Mouse (Mus musculus) cerebellum, postnatal 36 days (tissue): Measurements from ENCODE around the gene Mpi.

ENCODE experiments used
- DNase-seq, 2 experiments: peaks; one replicate each; pipeline ENCODE4 v3.0.0; 2021 to 2022; ENCODE audit warnings: mixed read lengths in 2 of 2

The Mpi gene

DNA sequence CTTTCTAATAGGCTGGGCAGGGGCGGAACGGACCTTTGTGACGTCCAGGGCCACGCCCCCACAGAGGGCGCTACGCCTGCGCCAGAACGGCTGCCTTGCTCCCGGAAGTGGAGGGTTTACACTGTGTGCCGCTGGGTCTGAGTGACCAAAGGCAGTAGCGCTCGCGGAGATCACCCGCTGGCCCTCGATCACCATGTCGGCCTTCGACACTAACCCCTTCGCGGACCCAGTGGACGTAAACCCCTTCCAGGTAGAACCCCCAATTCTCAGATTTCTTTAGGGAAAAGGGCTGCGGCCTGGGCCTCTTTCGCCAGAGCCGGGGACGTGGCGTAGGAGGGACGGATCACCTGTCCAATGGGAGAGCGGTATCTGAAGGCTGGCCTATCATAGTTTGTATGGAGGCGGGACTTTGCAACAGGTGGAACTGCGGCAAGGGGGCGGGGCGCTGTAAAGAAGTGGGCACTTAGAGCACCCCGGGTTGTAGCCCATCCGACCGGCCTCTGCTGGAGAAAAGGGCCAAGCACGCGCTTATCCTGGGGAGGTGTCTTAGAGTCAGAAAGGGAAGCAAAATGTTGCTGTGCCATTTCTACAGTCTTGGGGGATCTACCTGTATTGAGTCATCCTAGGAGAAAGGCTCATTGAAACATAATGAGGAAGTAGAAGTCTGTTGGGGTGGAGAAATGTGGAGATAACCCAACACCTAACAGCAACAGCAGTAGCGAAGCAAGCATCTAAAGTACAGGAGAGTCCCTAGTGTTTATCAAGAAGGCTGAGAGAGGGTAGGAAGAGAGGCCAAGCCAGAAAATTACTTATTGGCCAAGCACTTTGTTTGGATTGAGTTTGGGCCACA is 8.5 kb upstream of the Mpi start, which contains the start of gene Scamp2:
Gene Scamp2, plus strand, starts transcription at position 83 of the 850 bp plus-strand sequence.
- peak; percentile 94 to 95 for DNase-seq

DNA sequence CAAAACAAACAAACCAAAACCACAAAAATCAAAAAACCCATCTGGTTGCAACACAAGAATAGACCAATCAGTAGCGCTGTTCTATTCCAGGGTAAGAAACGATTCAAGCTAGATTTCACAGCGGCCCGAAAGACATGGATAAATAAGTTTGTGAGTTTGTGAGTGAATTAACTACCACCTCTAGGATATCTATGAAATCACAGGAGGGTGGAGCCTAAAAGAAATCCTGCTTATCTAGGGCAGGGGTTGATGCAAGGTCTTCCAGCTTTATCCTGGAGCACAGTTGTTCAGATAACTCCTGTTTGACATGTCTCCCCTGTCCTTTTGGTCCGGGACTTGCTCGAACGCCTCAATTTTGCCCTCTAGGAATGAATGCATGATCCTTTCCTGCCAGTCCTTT is 7.7 kb upstream of the Mpi start:
- no peak for DNase-seq

DNA sequence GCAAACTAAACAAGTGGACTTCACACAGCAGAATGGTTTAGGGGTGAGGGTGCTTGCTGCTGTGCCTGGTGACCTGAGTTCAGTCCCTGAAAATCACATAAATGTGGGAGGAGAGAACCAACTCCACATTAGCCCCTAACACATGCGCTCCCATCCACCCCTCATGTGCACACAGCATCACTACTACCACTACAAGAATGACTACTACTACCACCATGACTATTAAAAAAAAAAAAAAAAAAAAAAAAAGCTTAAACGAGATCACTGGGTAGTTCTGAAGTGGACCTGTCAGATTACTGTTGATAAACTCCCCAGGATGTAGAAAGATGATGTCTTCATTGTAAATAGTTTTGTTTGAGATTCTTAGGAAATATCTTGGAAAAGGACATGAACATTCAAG is 7.0 kb upstream of the Mpi start:
- DNase-seq: no peak

DNA sequence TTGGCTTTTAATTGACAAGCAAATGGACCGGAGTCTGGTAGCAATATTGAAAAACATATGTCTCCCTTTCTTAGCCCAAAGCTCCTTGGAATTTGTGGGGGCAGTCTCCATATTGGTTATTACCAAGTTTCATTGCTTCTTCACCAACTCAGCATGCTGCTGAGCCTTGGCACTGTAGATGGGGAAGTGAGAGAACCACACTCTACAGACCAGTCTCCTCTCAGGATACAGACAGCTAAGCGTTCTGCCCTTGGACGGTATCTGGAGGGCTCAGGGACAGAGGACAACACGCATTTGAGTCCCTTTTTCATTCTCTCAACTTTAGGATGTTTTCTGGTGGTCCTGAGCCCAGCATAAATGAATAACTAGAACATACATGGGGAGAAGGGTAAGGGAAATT is 6.1 kb upstream of the Mpi start:
- DNase-seq: no peak

DNA sequence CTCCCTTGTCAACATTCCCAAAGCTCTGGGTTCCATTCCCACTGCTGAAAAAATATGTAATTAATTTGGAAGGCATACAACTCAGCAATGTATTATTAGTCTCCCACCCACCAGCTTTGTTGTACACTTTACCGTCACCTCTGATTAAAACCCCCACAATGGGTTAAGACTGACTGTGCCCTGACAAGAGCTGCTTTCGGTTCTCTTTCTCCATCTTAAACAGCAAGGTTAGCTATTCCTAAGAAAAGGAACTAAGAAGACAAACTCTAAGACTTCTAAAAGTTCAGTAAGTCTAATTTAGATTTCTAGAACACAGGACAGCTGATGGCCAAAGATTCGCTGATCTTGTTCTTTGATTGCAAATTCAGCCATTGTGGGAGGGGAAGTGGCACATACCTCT is 4.7 kb upstream of the Mpi start:
- no peak for DNase-seq

DNA sequence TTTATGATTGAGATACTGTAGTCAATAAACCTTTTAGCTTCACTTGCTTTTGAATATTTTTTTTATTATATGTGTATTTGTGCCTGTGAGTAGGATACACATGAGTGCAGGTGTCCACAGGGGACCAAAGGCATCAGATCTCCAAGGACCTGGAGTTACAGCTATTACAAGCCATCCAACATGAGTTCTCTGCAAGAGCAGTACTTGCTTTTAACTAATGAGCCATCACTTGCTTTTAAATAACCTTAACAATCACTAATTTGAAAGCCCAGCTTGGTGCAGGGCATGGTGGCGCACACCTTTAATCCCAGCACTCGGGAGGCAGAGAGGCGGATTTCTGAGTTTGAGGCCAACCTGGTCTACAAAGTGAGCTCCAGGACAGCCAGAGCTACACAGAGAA is 2.2 kb upstream of the Mpi start:
- DNase-seq: no peak

DNA sequence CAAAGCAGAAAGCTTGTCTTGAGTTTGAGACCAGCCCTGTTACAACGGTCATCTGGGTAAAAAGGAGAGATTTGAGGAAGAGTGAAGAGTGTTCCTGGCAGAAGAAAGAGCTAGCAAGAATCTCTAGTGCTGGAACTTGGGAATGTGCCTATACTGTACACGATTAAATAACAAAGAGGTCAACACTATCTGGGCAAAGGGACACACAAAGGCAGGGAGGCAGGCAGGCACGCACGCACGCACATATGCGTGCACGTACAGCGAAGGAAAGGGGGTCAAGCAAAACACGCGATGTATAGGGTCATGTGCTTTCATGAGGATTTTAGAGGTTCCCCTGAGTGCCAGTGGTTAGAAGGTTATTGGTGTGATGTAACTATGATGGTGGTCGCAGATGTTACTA is 556 bp upstream of the Mpi start:
- DNase-seq: no peak

DNA sequence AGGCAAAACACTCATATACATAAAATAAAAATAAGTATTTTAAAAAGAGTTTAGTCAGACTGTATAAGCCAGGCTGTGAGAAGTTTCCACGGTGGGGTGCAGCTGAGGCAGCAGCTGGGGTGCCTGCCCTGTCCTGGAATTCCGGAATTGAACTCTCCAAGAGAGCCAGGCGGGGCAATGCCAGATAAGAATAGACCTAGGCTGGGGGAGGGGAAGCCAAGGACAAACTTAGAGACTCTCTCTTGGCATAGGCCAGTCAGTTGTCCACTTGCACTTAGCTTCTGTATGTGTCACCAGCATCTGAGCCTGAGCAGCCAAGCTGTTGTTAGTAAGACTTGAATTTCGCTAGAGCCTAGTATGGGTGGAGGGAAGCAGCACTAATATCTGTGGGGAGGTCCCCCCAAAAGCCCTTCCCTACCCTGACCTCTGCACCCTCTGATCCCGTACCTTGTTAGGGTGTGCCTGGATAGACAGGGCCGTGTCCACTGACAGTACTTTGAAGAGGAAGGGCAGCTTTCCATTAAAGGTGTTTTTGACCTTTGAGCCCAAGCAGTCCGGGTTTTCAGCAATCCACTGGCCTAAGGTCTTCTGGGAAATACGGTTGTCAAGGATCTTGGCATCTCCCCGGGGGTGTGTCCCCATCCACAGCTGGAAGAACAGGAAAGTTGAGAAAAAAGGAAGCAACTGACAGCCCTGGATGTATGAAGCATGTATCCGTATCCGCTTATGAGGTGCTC is 2.3 kb downstream of the Mpi start:
- DNase-seq: no peak

DNA sequence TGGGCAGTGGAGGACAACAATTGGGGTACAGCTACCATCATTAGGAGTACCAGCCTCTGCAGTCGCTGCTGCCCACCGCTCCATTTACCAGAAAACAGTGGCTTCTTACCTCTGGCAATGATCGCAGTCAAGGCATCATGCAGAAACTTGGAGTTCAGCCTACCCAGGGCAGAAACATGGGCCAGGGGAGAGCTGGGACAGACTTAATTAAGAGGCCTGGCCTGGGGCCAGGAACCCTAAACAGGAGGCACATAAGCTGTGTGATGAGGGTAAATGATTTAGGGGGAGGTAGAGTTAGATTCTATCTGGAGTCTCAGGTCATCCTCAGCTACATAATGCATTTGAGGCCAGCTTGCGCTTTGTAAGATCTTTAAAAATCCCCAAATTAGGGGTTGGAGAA is 3.4 kb downstream of the Mpi start:
- peak in 1 of 2 experiments; percentile 29 for DNase-seq

DNA sequence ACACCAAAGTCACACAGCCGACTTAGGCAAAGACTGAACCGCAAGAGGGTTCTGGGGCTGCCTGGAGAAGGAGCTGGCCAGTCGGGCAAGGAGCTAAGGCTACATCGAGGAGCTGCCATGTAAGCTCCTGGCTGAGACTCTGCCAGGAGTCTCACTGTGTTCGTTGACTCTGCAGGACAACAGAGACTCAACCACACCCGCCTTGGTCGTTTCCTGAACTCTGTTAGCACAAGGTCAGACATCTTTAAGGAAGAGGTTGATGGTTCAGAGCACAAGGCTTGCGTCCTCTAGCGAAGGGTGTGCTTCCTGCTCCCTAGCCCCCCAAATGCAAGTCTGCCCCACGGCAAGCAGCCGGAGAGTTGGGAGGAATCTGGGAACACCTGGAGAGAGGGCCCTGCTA is 4.7 kb downstream of the Mpi start:
- no peak for DNase-seq

DNA sequence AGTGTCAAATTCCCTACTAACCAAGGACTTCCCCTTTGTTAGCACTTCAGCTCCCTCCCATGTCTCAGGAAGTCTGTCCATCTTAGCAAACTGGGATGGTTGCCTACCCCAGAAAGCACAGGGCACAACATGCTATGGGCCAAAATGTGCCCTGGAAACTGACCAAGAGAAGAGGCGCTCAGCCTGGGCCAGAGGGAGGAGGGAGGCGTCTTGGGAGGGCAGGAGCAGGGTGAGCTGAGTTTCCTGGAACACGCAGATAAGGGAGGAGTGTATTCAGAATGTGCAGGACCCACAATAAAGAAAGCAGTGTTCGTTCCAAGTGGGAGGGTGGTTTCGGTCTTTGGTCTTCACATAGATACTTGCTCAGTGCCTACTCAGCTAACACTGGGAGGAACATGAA is 5.3 kb downstream of the Mpi start:
- DNase-seq: peak; percentile 37 to 43

DNA sequence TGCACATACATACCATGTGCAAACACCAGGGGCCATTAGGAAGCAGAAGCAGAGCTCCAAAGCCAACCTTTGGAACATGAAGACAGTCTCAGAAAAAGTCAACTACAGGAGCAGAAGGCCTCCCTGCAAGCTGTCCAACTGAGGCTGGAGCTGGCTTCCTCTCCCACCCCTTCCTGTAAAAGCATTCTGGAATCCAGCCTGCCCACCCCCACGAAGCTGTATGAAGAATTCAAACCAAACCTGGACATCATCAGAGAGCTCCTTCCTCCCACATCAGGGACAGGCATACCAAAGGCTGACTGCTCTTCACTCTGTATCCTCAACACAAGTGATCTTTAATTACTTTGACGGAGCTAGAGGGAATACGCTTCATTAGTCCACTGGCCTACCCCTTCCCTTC is 8.6 kb downstream of the Mpi start:
- no peak for DNase-seq

DNA sequence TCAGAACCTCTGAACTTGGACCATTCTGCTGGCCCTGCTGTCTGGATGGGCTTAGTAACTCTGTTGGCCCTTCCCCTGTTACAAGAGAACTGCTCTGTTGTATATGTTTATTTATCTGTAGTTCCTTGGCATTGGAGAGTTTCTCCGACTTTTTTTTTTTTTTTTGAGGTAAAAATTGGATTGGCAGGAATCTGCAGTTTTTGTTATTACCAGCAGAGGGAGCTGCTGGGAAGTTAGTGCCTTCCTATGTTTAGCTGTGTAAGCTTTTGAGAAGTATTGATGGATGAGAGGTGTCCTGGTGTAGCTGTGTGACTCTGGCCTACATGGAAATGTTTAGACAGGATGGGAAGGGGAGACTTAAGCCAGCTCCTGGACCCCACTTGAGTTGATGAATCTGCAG is 11.3 kb downstream of the Mpi start:
- peak; percentile 47 to 65 for DNase-seq

DNA sequence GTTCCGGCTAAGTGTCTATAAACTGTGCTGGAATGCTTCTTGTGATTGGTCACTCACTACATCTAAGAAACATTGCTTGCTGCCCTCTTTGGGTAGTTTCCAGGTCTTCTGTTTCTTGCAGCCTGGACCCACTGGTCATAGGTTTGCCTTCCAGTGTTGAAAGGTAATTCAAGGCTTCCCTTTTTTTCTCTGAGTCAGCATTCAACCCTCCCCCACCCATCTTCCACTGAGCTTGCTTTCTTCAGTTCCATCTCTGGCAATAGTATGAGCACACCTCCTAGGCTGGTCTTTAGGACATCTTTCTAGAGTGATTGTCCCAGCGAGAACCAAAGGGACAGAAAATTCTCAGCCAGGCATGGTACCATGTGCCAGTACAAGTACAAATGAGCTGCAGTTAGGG is 13.0 kb downstream of the Mpi start:
- DNase-seq: no peak

DNA sequence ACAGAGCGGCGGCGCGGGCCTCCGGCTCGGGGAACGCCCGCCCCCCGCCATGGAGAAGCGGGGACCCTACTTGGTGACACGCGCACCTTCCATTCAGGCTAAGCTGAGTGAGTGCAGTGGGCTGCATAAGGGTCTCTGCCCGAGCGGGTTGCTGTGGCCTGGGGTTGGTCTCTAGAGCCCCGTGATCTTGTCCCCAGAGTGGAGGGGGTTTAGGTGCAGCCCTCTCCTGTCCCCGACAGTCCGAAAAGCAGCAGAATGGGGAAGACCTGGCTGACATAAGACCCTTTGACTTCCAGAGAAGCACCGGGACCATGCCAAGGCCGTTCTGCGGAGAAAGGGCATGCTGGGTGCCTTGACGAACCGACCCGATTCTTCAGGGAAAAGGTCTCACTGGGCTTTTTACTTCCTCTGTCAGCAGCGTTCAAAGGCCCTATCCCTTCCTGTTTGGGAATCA is 14.8 kb downstream of the Mpi start:
- DNase-seq: peak in 1 of 2 experiments; percentile 45

DNA sequence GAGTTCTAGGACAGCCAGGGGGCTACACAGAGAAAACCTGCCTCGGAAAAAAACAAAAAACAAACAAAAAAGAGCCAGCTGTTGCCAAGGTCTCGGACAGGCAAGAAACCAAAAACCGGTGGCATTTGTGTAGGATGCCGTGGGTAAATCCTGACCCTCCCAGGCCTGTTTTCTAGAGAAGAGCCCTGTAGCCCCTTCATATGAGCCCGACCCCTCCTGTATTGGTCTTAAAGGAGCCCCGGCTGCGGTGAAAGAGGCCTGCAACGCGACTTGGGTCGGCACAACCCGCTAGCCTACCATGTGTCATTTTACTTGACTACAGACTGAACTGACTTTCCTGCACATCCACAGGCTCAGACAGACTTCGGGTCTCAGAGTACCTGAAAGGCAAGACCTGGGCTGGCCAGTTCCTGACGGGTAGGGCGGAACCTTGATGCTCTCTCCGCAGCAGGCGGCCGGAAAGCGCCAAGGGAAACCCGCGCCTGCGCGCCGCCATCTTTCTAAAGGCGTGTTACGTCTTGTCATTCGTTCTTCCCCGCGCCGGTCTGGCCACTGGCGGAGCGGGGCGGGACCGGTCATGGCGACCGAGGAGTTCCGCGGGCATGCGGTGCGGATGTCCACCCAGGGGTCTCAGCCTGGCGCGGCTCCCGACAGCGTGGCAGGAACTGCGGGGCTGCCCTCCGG is 15.4 kb downstream of the Mpi start, which contains the start of gene Fam219b:
Gene Fam219b, plus strand, starts transcription at position 485 of the 684 bp plus-strand sequence.
- DNase-seq: peak; percentile 92

DNA sequence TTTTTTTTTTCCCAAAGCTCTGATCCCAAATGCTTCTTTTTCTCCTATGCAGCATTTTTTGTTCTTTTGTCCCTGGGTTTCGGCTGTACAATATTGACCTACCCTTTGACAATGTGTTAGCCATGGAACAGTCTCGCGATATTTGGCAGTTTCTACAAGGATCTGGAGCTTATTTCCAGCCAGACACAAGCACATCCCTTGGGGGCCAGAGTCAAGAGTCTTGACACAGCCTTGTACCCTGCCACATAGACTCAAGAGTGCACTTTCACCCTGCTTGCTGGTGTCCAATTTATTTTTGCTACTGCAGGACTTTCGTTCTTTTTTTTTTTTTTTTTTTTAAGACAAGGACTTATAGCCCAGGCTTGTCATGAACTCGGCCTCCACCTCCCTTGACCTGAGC is 16.2 kb downstream of the Mpi start:
- DNase-seq: no peak

DNA sequence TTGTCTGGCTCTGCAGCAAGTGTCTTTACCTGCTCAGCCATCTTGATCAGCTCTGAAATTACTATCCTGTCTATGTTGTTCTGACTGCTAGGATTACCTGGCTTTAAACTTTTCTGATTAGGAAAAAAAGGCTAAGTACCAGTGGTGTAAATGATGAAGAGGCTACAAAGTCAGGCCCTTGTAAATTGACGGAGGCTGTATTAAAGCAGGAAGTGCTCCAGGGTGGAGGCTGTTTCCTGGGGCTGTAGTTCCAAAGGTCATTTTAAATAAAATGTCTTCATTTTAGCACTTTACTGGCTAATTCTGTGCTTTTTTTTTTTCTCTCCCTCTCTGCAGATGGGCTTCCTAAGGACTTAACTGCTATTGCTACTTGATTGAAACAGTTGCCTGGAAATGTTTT is 20.6 kb downstream of the Mpi start:
- no peak for DNase-seq

DNA sequence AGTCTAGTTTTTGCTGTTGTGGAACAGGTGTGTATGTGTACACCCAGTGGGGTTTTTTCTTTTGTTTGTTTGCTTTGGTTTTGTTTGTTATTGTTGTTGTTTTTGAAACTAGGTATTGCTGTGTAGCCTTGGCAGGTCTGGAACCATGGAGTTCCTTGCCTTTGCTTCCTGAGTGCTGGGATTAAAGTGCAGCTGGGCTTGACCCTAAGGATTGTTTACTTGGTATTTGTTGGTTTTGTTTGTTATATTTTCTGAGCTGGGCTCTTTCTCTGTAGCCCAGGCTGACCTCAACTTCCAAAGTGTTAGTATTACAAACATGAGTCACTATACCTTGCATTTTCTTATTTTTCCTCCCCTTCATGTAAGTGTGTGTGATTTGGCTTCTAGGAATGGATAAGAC is 26.1 kb downstream of the Mpi start:
- no peak for DNase-seq

DNA sequence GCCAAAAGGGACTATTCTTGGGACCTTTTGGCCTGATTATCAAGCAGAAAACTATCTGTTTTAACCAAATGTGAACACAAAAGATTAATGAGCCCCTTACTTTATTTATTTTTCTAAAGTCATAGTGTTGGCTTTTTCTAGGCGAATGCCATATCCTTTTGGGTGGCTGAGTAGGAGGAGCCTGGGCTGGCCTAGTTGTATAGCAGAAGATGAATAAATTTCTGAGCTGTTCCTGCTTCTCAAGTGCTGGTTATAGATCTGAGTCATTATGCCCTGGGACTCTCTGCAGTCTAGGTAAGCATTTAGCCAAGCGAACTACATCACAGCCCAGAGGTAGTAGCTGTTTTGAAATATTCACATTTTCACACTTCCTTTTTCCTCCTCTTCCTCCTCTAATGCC is 27.0 kb downstream of the Mpi start:
- DNase-seq: no peak

DNA sequence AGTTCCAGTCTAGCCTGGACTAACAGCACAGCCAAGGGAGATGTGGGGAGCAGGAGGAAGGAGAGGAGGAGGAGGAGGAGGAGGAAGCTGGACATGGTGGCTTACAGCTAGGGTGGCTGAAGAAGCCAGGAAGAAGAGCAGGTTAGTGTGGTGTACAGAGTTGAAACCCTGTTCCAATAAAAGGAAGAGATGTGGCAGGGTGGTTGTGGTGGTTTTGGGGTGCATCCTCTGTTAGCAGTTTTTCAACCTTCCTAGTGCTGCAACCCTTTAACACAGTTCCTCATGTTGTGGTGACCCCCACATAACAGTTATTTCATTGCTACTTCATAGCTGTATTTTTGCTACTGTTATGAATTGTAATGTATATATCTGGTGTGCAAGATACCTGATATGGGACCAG is 28.1 kb downstream of the Mpi start:
- no peak for DNase-seq

DNA sequence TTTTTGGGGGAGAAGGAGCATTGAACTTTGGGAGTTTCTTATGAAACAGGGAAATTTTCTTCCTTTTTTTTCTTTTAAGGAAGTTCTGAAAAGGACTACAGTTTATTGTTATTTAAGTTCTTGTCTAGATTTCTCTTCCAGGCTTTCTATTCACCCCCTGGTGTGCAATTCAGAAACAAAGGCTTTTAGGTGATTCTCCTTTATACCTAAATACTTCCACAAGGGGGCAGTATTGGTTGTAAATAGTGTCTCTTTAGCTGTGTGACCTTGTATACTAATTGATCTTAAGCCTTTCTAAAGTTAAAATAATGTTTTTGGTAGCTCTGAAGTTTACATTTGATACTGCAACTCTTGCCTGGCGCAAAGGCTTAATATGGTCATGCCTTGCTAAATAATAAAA is 28.8 kb downstream of the Mpi start:
- DNase-seq: no peak

DNA sequence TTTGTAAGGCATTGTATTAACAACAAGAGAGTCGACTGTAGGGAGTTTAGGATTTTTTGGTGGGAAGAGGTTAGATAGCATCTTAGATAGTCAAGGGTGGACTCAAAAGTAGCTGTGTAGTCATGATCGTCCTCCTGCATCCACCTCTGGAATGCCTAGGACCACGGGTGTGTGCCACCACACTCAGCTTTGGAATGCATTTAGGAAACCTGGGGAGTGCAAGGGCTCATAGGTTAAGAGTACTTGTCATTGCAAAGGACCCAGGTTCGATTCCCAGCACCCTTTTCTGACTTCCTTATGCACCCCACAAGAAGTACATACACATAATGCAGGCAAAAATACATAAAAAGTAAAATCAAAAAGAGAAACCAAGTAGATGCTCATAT is 29.7 kb downstream of the Mpi start:
- DNase-seq: no peak
